Mouse (Mus musculus) cerebellum, adult (tissue): ENCODE data around the gene Cldn34b3.
"Not testable (repeated sequence)": the region's sequence is repeated elsewhere in the genome, so short reads cannot be mapped to it uniquely, and the experiment has no call there.

Experiments
- ATAC-seq: cut with Nextera tagmentation; 2 replicates; pipeline ENCODE4 v1.9.2; 2017; ENCODE audit warnings: mild to moderate bottlenecking, moderate library complexity, mixed read lengths; ENCODE audit not compliant: insufficient number of reproducible peaks, low FRiP score, low TSS enrichment

The Cldn34b3 gene

DNA sequence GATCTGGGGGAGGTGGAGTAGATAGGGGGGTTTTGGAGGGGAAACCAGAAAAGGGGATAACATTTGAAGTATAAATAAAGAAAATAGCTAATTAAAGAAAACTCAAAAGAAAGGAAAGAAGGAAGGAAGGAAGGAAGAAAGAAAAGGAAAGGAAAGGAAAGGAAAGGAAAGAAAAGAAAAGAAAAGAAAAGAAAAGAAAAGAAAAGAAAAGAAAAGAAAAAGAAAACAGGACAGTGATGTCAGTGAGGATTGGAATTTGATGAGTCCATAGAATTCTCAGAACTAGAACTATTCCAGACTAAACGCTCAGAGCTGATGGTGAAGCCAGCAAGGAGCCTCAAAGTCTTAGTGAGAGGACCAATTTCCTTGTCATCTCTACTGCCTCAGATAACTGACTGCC is at the start of gene Cldn34b3:
Gene Cldn34b3, plus strand, starts transcription at position 301 of the 400 bp plus-strand sequence.
- not testable (repeated sequence) for ATAC-seq
